ENCODE assay signal across 27 mouse cellular contexts in the genomic region with DNA sequence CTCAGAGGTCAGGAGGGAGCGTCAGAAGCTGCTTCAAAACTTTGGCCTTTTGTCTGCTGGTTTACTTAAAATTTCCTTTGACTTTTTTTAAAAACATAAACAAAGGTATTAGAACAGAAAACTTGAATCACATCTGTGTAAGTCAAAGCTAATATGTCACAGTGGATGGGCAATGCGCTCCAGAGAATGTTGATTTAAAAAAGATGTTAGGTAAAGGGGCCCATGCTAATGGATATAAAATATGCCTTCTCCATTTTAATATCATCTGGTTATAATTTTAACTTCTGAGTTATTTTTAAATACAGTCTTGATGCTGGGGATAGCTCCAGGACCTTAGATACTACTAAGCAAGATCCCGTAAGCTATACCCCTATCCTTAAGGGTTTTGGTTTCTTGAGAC.
DNase-seq lines count a peak whose midpoint lies in the region; ATAC-seq lines count a peak whose summit lies in the region.
"Had no signal": no experiment of that assay in that cellular context is flagged by ENCODE, and none has a peak within 500 bp of the region (broad histone marks: within the 10 kb centered on the region; RNA-seq: fewer than 3 reads in every experiment).

No protein-coding gene starts in this region.

- H3K36me3 ChIP-seq in heart, embryonic 10.5 days = no peaks in the 10 kb centered on the region
- H3K36me3 ChIP-seq in embryonic facial prominence, embryonic 14.5 days (ENCODE audit: control insufficient read depth, insufficient read depth, low read length) = no peaks in the 10 kb centered on the region
- no peaks in the 10 kb centered on the region for H3K36me3 ChIP-seq in limb, embryonic 12.5 days
- no peaks in the 10 kb centered on the region for H3K36me3 ChIP-seq in liver, embryonic 11.5 days (ENCODE audit: control insufficient read depth, insufficient read depth, low read length)
- H3K36me3 ChIP-seq: heart, embryonic 12.5 days; lung, embryonic 15.5 days; neural tube, embryonic 12.5 days had no signal

- no peak for ATAC-seq in embryonic facial prominence, embryonic 14.5 days (ENCODE audit: low read depth)
- ATAC-seq in limb, embryonic 12.5 days (ENCODE audit: insufficient number of reproducible peaks, insufficient read depth, low FRiP score, low TSS enrichment, low read depth) = no peak
- no peak for ATAC-seq in liver, embryonic 11.5 days (replicated peaks; ENCODE audit: low FRiP score)
- ATAC-seq: forebrain, embryonic 14.5 days; hindbrain, embryonic 16.5 days; midbrain, embryonic 16.5 days had no signal

- no peak for DNase-seq in heart, embryonic 10.5 days (ENCODE audit: low spot score)
- no peak for DNase-seq in heart, postnatal 4 days
- peak; percentile 65 for DNase-seq in NIH3T3 (ENCODE audit: low read depth)
- DNase-seq in embryonic facial prominence, embryonic 14.5 days (ENCODE audit: low spot score) = peak; percentile 62
- DNase-seq in liver, embryonic 11.5 days (ENCODE audit: low spot score) = no peak
- DNase-seq in adrenal gland, postnatal 36 days = no peak
- no peak for DNase-seq in spleen, adult 18-20 months
- DNase-seq: adrenal gland, postnatal 10 days; cerebellum, adult 18-20 months; cerebellum, postnatal 14 days; gastrocnemius, postnatal 25 days; heart, adult 18-20 months; heart, postnatal 10 days; kidney, adult 11 months; kidney, postnatal 14 days; right cerebral cortex, postnatal 4 days; thymus, adult 18-20 months; thymus, postnatal 25 days had no signal

- H3K4me2 ChIP-seq in embryonic facial prominence, embryonic 14.5 days (ENCODE audit: low read depth, low read length) = no peak overlapping the region
- no peak overlapping the region for H3K4me2 ChIP-seq in limb, embryonic 12.5 days
- no peak overlapping the region for H3K4me2 ChIP-seq in liver, embryonic 11.5 days
- H3K4me2 ChIP-seq: heart, embryonic 12.5 days; lung, embryonic 15.5 days; midbrain, embryonic 11.5 days; neural tube, embryonic 12.5 days had no signal

- no peak overlapping the region for H3K4me3 ChIP-seq in heart, embryonic 10.5 days
- no peak overlapping the region for H3K4me3 ChIP-seq in embryonic facial prominence, embryonic 14.5 days (ENCODE audit: low read depth, low read length)
- no peak overlapping the region for H3K4me3 ChIP-seq in limb, embryonic 12.5 days (replicated peaks)
- no peak overlapping the region for H3K4me3 ChIP-seq in liver, embryonic 11.5 days (ENCODE audit: low read depth, low read length)
- H3K4me3 ChIP-seq: heart, embryonic 12.5 days; lung, embryonic 15.5 days; myocyte; neural tube, embryonic 12.5 days had no signal

- peaks cover 41% of the 10 kb centered on the region for H3K4me1 ChIP-seq in heart, embryonic 10.5 days
- peaks cover 55% of the 10 kb centered on the region for H3K4me1 ChIP-seq in embryonic facial prominence, embryonic 14.5 days (ENCODE audit: control insufficient read depth, insufficient read depth, low read length)
- H3K4me1 ChIP-seq in limb, embryonic 12.5 days (replicated peaks) = peaks cover 25% of the 10 kb centered on the region
- H3K4me1 ChIP-seq in liver, embryonic 11.5 days (replicated peaks; ENCODE audit: control insufficient read depth, insufficient read depth, low read length) = no peaks in the 10 kb centered on the region

- no peak overlapping the region for H3K9ac ChIP-seq in embryonic facial prominence, embryonic 14.5 days (ENCODE audit: low read depth, low read length)
- no peak overlapping the region for H3K9ac ChIP-seq in limb, embryonic 12.5 days (replicated peaks)
- no peak overlapping the region for H3K9ac ChIP-seq in liver, embryonic 11.5 days (ENCODE audit: low read depth, low read length)
- H3K9ac ChIP-seq: heart, embryonic 12.5 days; lung, embryonic 15.5 days; neural tube, embryonic 12.5 days had no signal

- H3K27me3 ChIP-seq in heart, embryonic 10.5 days (ENCODE audit: insufficient read depth, poor library complexity, severe bottlenecking) = no peaks in the 10 kb centered on the region
- no peaks in the 10 kb centered on the region for H3K27me3 ChIP-seq in embryonic facial prominence, embryonic 14.5 days (replicated peaks; ENCODE audit: control insufficient read depth, insufficient read depth, low read length)
- H3K27me3 ChIP-seq in limb, embryonic 12.5 days = no peaks in the 10 kb centered on the region
- no peaks in the 10 kb centered on the region for H3K27me3 ChIP-seq in liver, embryonic 11.5 days (replicated peaks; ENCODE audit: control insufficient read depth, insufficient read depth, low read length)
- H3K27me3 ChIP-seq: heart, embryonic 12.5 days; lung, embryonic 15.5 days; neural tube, embryonic 12.5 days had no signal

- H3K27ac ChIP-seq in heart, embryonic 10.5 days = peak overlapping the region; percentile 83; the same call in 1 of the 2 replicates
- peak overlapping the region; percentile 71 for H3K27ac ChIP-seq in embryonic facial prominence, embryonic 14.5 days (replicated peaks; ENCODE audit: low read depth, low read length)
- peak overlapping the region; percentile 66; the same call in 1 of the 2 replicates for H3K27ac ChIP-seq in limb, embryonic 12.5 days
- H3K27ac ChIP-seq in liver, embryonic 11.5 days (ENCODE audit: low read depth, low read length) = no peak overlapping the region
- H3K27ac ChIP-seq: lung, embryonic 15.5 days; neural tube, embryonic 12.5 days had no signal

- no peaks in the 10 kb centered on the region for H3K9me3 ChIP-seq in heart, embryonic 10.5 days
- H3K9me3 ChIP-seq in embryonic facial prominence, embryonic 14.5 days (ENCODE audit: control insufficient read depth, low read length) = no peaks in the 10 kb centered on the region
- no peaks in the 10 kb centered on the region for H3K9me3 ChIP-seq in limb, embryonic 12.5 days
- H3K9me3 ChIP-seq in liver, embryonic 11.5 days (ENCODE audit: control insufficient read depth, low read length) = no peaks in the 10 kb centered on the region
- H3K9me3 ChIP-seq: heart, embryonic 12.5 days; lung, embryonic 15.5 days; neural tube, embryonic 12.5 days had no signal

- WGBS in heart, embryonic 10.5 days = 91% methylated on average over 3 of the region's 3 CpGs
- 52% methylated on average over 3 of the region's 3 CpGs for WGBS in embryonic facial prominence, embryonic 14.5 days
- 78% methylated on average over 3 of the region's 3 CpGs for WGBS in limb, embryonic 12.5 days
- WGBS in liver, embryonic 11.5 days = 84% methylated on average over 3 of the region's 3 CpGs

Comparison
In these comparisons a context has a peak if more than half of its experiments do, and no peak if none do; other contexts are left out.
1. DNase-seq: peak in NIH3T3 (single experiment) and embryonic facial prominence, embryonic 14.5 days (single experiment); none in heart, embryonic 10.5 days (single experiment), heart, postnatal 4 days (single experiment), liver, embryonic 11.5 days (single experiment), adrenal gland, postnatal 36 days (0 of 2) and spleen, adult 18-20 months (0 of 2).